Mouse (Mus musculus) gonadal fat pad, adult 2 months (tissue): ENCODE results near the gene Card11. TPM values are rescaled to one million over a fixed set of nuclear protein-coding genes. Genes with fewer than 3 reads are reported as not detected.

Experiments
- DNase-seq: peaks from one replicate; pipeline ENCODE4 v3.0.0-alpha.2; 2012; ENCODE audit warnings: low read depth
- polyA plus RNA-seq: library from polyadenylated mRNA; depleted of rRNA; stranded (reverse); fragments of >200 nt; gene quantifications from 2 replicates; pipeline ENCODE4 v1.2.3, GENCODE M21; 2012

Card11 gene
- polyA plus RNA-seq, 1 experiment = 1.6 TPM

DNA sequence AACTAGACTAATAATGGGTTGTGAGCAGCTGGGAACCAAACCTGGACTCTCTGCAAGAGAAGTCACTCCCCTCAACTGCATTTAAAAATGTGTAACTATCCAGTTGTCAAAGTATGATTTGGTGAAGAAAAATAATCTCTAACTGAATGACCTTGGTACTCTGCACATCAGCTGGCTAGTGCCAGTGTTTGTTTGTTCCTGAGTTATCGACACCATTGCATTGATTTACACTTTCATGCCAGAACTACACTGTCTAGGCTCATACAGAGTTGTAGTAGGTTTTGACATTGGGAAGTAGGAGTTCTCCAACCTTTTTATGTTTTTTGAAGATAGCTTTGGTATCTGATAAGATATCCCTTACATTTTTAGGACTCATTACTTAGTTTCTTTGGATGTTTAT is 81.9 kb downstream of the Card11 start:
- no peak for DNase-seq

DNA sequence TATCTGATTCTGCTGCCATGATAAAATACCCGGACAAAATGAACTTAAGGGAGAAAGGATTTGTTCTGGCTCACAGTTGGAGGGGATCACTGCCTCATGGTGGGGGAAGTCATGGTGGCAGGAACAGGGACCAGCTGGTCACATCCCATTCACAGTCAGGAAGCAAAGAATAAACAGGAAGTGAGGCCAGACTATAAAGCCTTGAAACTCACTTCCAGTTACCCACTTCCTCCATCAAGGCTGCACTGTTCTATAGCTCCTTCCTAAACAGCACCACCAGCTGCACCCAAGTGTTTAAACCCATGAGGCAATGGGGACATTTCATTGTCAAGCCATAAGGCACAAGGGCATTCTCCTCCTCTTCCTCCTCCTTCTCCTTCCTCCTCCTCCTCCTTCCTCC is 82.6 kb downstream of the Card11 start:
- no peak for DNase-seq

DNA sequence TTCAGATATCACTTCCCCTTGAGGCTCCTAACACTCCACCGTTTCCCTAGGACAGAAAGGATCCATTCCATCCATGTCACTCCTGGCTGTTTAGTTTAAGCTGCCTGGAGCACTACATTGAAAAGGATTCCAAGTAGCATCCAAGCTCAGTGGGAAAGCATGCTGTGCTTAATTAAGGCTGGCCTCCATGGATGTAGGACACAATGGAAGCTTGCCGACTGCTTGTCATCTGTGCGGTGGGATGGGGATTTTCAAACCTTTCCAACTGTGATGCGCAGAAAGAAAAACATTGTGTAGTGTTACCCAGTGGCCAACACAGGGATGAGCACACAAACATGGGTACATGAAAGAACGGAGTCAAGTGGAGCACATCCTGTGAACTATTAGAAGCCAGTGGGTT is 89.5 kb downstream of the Card11 start:
- DNase-seq = no peak

DNA sequence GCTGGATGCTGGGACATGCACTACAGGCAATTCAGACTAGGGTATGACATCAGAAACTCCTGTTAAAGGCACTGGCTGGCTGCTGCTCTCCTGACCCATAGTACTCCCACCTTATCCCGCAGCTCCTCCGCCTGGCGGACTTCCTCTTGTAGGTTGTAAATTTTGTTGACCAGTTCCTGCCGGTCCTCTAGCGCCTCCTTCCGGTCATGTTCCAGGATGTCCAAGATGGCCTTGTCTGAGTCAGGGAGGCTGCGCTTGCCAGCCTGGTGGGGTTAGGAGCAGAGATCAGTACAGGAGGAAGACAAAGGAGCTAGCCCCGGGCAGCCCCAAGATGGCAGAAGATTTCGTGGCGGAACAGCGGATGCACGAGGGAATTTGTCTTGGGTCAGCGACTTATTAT is 99.5 kb downstream of the Card11 start:
- DNase-seq = no peak

DNA sequence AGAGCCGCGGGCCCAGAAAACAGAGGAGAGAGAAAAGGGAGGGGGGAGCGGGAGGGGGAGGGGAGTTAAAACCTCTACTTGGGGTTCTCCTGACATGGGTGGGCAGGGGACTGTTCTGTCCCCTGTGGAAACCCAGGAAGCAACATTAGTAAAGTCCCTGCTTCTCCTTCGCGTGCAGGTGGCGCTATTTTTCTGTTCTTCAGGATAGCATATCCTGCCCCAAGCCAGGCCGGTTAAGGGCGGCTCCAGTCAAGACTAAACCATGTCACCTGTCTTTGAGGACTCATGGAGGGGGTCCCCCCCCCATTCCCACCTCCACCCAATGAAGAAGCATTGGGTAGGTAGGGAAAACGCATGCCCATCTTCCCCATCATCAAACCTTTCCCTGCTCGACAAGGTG is 109.3 kb downstream of the Card11 start:
- no peak for DNase-seq

DNA sequence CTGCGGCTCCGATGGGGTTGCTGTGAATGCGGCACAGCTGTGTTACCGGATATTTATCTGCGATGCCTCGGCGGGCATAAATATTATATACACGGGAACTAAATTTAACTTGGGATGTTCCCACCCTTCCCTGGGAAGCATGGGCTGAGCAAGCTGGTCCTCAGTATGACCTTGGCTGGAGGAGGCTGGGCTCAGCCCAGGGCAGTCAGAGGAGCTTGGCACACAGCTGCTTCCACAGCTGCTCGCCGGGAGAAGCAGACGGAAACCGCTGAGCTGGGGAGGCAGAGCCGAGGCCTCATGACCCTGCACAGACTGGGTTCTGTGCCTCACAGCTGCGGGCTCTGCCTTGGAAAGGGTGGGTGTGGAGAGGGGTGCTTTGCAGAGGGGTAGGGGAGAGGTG is 110.3 kb downstream of the Card11 start:
- DNase-seq = no peak

DNA sequence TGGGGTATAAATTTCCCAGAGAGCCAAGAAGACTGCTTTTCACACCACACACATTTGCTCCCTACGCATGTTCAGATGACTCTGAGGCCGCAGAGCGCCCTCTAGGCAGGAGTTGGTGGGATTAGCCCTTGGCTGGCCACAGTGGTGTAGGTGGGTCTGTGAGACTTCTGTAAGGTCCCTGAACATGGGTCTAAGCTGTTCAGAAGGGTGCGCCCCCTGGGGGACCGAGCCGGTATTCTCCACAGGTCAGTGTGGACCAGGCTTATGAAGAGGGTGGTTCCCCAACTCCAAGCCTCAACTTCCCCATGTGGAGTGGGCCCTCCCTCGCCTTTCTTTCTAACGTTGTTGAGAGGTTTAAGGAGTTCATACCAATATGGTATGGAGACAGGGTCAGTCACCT is 110.8 kb downstream of the Card11 start:
- no peak for DNase-seq

DNA sequence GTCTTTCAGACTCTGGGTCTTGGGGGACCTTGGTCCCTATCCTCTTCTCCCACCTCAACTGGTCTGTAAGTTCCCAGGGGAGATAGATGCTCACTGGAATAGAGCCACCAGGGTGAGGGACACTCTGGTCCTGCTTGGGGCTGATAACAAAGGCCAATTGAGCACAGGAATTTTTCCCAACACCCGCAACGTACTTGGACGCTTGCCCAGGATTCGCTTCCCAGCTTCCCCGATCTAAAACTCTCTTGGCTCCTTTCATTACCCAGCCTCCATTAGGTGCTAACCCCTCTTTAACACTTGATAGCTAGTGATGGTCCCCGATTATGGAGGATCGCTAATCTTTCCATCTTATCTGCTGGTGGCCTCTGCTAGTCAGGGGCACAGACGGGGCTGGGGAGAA is 112.5 kb downstream of the Card11 start:
- DNase-seq = no peak

DNA sequence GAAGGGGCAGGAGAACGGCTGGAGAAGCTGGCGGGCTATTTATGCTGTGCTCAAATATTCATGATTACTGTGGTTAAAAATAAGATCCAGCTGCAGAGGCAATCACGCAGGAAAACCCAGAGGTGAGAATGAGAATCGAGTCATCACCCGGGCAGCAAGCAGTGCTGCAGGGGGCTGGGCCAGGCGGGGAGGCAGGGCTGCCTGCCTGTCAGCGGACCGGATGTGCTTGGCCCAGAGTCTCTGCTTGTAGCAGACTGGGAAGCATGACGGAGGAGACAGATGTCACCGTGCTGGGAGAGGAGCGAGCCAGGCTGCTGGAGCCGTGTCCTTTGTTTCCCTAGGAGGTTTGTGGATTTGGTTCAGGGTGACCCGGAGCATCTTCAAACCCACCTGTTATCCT is 115.4 kb downstream of the Card11 start:
- DNase-seq = no peak

DNA sequence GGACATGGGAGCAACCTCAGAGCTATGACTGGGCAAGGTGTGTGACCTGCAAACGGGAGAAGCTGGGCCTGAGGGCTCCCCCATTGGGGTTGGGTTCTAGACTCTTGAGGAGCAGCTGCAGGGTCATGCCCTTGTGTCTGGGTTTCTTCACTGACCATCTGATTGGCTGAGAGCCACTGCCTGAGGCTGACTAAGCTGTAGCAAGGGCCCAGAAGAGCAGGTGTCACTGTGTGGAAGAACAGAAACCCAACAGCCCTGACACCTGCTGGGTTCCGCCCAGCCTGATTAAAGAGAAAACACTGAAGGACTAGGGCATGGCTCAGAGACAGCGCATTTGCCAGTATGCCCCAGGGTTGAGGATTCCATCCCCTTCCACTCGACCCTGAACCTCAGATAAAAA is 118.0 kb downstream of the Card11 start:
- no peak for DNase-seq

DNA sequence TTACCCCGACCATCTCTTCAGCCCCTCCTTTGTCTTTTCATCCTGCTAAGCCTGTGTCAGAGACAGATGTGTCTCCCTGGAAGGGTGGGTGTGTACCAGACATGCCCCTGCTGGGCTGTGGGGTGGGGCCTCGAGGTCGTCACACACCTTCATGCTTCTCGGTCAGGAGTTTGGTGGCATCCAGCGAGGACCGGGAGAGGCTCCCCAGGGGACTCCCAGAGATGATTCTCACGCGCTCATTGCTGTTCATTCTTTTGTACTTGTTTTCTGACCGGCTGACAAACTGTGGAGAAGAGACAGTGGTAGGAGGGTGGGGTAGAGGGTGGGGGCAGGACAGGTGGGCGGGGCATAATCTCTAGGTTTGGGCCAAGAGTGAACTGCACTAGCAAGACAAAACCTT is 120.2 kb downstream of the Card11 start:
- no peak for DNase-seq

DNA sequence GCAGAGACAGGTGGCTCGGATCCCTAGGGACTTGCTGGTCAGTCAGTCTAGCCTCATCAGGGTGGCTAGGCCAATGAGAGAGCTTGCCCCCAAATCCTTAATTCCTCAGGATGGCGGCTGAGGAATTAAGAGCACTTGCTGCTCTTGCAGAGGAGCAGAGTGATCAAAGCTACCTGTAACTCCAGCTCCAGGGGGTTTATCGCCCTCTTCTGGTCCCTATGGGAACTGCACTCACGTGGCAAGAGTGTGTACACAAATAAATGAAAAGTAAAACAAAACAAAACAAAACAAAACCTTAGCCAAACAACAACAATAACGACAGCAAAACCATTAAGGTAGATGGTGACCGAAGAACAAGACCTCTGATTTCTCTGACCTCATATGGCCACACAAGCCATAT is 121.7 kb downstream of the Card11 start:
- DNase-seq = no peak

DNA sequence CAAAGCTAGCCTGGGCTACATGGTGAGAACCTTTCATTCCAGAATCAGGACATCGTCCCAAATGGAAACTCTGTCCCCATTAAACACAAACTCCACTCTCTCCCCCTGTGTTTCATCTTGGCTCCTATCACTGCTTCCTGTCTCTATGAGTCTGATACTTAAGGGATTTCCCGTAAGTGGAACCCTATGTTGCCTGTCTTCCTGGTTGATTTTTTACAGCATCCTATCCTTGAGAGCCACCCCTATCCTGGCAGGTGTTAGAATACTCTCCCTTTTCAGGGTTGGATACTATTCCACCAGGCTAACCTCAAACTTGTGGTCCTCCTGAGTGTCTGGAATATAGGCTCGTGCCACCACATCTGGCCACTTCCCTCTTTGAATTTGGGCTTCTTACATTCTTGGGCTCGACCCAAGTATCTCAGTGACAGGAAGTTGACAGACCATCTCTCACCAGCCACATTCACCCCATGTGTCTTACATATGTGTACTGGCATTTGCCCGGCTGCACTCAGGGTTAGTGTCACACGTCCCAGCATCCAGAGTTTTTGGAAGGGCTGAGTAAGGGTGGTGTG is 126.6 kb downstream of the Card11 start:
- DNase-seq = no peak

DNA sequence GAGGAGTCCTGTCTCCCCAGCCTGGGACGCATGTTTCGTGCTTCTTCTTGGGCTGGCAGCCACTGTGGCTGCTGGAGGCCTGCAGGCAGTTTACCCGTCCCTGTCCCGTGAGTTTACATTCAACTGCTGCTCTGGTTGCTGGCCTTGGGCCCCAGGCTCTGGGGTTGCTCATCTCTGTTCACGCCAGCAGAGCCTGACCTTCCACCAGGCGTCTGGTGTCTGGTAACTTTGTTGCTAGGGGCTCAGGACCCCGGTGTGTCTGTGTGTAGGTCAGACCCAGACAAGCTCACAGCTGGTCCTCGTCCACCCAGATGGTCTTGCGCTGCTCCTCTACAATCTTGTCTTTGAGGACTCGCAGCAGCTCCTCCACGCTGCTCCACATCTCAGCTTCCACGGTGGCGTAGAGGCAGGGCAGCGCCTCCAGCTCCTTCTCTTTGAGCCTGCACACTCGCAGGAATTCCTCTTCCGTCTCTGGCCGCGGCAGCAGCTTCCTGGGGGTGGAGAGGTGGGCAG is 127.3 kb downstream of the Card11 start:
- no peak for DNase-seq

DNA sequence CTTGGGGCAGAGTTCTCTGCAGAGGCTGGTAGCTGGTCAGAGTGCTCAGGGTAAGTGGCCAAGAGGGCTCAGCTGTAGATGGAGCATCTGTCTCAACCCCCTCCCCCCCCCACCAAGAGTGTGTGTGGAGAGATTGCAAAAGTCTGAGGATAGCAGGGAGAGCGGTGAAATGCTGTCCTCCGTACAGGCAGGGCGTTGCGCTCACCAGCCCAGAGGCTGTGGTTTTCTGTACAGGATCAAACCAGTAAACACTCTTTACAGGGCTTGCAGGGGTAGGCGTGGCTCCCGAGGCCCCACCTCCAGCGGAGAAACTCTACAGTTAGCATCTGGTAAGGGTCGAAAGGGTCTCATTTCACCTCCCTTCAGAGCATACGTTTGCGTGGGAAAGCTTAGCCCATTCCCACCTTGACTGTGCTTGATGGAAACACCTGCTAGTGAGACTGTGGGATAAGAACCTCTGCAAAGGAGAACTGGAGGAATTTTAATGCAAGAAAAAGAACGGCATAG is 127.8 kb downstream of the Card11 start:
- DNase-seq = no peak

DNA sequence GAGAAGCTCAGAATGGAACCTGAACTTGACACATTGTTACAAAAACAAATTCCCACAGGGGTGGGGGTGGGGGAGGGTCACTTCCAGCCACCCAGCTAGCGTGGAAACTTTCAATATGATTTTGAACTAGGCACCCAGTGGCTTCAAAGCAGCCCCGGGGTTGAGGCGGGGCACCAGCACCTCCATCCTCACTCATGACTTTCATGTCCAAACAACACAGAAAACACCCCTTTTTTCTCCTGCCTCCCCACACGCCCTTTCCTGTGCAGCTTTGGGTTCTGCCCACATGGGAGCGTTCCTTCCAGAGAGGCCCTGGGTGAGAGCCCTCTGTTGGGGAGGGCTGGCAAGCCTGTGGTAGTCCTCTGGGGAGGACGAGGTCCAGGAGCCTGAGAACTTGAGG is 129.1 kb downstream of the Card11 start:
- DNase-seq = no peak

DNA sequence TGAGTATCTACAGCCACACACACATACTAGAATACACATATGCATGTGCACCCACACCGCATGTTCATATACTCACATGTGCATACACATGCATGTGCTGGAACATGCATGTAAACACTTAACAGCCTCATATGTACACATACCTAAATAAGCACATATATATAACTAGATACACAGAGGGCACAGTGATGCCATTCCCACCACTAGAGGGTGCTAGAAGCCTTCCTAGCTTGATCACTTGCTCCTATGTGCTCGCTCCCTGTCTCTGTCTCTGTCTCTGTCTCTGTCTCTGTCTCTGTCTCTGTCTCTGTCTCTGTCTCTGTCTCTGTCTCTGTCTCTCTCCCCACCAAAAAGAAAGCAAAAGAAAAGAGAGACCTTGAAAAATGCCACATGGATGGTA is 131.3 kb downstream of the Card11 start:
- DNase-seq = no peak

DNA sequence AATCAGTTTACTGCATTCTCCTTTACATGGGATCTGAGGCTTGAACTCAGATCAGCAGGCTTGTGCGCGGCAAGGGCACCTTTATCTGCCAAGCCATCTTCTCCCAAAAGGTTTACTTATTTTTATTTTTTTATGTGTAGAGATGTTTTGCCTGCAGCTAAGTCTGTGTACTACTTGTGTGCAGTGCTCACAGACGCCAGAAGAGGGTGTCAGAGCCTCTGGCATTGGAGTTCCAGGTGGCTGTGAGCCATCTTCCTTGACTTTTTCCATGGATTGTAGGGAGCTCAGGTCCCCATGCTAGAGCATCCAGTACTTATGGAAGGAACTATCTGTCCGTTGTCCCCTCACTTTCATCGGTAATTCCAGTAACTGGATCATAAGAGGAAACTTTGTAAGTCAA is 140.7 kb downstream of the Card11 start:
- no peak for DNase-seq

DNA sequence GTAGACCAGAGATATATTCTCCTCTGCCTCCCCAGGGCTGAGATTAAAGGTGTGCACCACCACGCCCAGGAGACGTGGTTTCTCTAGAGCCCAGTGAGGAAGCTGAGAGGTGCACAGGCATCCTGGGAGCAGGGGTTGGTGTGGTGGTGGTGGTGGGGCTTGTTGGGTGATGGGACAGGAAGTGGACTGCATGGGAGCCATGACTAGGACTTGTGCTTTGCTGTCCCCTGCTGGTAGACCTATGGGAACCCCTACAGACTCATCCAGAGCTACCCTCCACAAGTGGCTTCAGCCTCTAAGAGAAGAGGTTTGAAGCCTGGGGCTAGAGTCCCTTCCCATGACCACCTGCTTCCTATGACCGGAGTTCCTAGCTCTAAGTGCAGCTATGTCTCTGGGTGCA is 142.0 kb downstream of the Card11 start:
- no peak for DNase-seq

DNA sequence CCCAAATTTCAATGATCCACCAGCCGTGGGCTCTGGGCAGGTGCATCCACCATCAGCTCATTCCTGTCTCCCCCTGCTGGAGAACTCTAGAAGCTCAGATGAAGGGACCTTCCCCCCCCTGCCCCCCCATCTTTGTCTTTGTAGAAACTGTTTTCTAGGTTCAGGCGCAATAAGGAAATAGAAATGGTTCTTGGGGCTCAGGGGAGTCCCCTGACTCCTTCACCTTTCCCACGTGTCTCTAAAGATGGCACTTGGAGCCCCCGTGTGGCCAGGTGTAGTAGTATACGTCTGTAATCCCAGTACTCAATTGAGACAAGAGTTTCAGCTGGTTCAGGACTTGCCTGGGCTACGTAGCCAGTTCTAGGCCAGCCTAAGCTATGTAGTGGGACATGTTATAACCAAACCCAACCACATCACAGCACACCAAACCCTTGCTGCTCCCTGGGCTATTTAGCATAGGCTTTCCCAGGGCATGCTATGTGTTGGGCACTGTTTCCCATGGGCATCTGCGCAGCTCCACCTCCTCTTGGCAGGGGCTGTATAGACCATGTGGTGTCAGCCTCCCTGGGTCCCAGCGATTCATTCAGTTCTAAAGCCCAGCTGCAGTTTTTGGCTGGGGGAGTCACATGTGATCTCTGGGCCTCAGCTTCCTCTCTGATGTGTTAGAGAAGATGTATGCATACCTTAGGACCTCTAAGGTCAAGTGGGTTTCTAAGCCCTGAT is 142.8 kb downstream of the Card11 start:
- no peak for DNase-seq

DNA sequence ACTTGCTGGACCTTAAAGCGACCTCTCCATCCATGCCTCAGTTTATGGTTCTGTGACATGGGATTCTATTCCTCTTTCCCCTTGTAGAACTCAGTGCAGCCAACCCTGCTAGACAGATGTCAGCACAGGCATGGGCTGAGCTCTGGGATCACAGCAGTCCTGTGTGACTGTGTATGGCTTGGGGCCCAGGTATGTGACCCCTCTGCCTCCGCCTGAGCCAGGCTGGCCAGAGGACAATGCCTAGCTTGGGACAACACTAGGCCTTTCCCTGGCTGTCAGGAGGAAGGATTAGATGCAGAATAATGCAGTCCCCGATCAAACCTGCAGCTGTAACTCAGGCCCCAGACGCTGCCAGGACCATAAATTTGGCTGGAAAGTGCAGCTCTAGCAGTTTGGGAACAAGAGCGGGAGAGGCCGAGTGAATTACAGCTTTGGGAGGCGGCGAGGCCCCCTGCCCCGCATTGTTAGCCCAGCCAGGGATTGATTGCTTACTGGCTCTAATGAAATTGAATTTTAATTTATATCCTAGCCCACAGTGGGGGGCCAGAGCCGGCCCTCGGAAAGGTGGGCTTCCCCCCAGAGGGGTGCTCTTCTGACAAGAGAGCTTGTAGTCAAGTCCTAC is 144.4 kb downstream of the Card11 start:
- no peak for DNase-seq

DNA sequence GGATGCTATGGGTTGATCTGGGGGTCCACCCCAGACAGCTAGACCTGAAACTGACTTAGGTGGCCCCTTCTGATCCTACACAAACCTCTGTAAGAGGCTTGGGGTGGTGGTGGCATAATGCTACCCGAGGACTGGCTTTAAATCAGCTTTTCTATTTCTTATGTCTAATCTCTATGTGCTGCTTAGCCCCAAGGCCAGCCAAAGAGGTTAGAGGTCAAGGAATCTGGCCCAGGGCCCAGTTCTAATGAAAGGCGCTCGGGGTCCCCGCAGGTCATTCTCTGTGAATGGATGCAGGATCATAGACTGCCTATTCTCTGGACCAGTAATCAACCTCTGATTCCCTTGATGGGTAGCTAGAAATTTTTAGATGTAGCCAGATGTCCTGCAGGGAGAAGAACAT is 145.7 kb downstream of the Card11 start:
- no peak for DNase-seq

DNA sequence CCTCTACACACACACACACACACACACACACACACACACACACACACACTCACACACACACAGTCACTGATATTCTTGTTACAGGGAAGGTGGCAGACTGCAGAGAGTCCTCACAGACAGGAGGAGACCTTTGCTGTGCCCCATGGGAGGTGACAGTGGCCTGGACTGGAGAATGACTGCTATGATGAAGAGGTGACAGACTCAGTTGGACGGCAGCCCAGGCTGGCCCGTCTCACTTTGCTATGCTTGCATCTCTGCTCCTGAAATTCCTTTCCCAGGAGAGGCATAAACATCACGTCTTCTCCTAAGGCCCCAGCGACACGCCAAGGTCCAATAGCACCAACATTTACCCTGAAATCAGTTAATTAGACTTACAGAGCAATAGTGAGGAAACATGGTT is 146.7 kb downstream of the Card11 start:
- DNase-seq = no peak
